Mouse (Mus musculus) MEL (cell line): ENCODE measurements around the gene Zfp652. TPM values are rescaled to one million over a fixed set of nuclear protein-coding genes. Genes with fewer than 3 reads are reported as not detected.

Experiments
- DNase-seq: peaks from one replicate; pipeline ENCODE4 v3.0.0; 2011; ENCODE audit warnings: low read depth, low spot score
- H3K27ac ChIP-seq: 2 replicates; pipeline ENCODE4 v1.5.1; 2012; ENCODE audit warnings: low read depth, mild to moderate bottlenecking, control low read depth, low read length, moderate library complexity; ENCODE audit not compliant: control insufficient read depth
- H3K27me3 ChIP-seq, 2 experiments: fragments of 150-350 bp in 1 of 2; sonication (generic) in 1 of 2; 2 replicates each; pipeline ENCODE4 v1.6.1; 2012; ENCODE audit warnings: low read length in 2 of 2, mild to moderate bottlenecking in 2 of 2, improper control_type of control experiment in 1 of 2, moderate library complexity in 1 of 2; ENCODE audit not compliant: insufficient read depth in 2 of 2, control insufficient read depth in 1 of 2
- H3K36me3 ChIP-seq, 2 experiments: 2 replicates each; pipeline ENCODE4 v1.6.1; 2012 to 2014; ENCODE audit warnings: low read length in 2 of 2, improper control_type of control experiment in 1 of 2, inconsistent platforms in 1 of 2, mild to moderate bottlenecking in 1 of 2; ENCODE audit not compliant: insufficient read depth in 2 of 2, control insufficient read depth in 1 of 2
- H3K4me1 ChIP-seq, 2 experiments: fragments of 150-350 bp in 1 of 2; sonication (generic) in 1 of 2; 2 replicates each; pipeline ENCODE4 v1.6.1; 2012; ENCODE audit warnings: low read length in 2 of 2, improper control_type of control experiment in 1 of 2, mild to moderate bottlenecking in 1 of 2; ENCODE audit not compliant: insufficient read depth in 2 of 2, control insufficient read depth in 1 of 2
- H3K4me3 ChIP-seq, 2 experiments: fragments of 150-350 bp in 1 of 2; sonication (generic) in 1 of 2; 2 replicates each; pipeline ENCODE4 v1.5.1; 2012; ENCODE audit warnings: low read depth in 2 of 2, low read length in 2 of 2, mild to moderate bottlenecking in 2 of 2, moderate library complexity in 2 of 2, control low read depth in 1 of 2, improper control_type of control experiment in 1 of 2; ENCODE audit not compliant: control insufficient read depth in 1 of 2, insufficient read depth in 1 of 2
- H3K79me2 ChIP-seq: 2 replicates; pipeline ENCODE4 v1.6.1; 2012; ENCODE audit warnings: mild to moderate bottlenecking, low read length, moderate library complexity; ENCODE audit not compliant: control insufficient read depth, poor library complexity, insufficient read depth
- H3K9ac ChIP-seq: 2 replicates; pipeline ENCODE4 v1.6.1; 2012; ENCODE audit warnings: low read depth, mild to moderate bottlenecking, control low read depth, low read length, moderate library complexity; ENCODE audit not compliant: control insufficient read depth, poor library complexity, severe bottlenecking
- H3K9me3 ChIP-seq: fragments of 150-350 bp; sonication (generic); replicated peaks from 2 replicates; pipeline ENCODE4 v1.6.1; 2012; ENCODE audit warnings: mild to moderate bottlenecking, low read length, improper control_type of control experiment, moderate library complexity; ENCODE audit not compliant: insufficient read depth
- CHD1 ChIP-seq: IDR thresholded peaks from 2 replicates; pipeline ENCODE4 v1.6.1; 2012; ENCODE audit warnings: low read depth, mild to moderate bottlenecking, inconsistent platforms, low read length, improper control_type of control experiment
- CHD2 ChIP-seq: IDR thresholded peaks from 2 replicates; pipeline ENCODE4 v1.6.1; 2011; ENCODE audit warnings: low read length, improper control_type of control experiment
- CTCF ChIP-seq, 3 experiments: IDR thresholded peaks in 2 of 3; conservative IDR thresholded peaks in 1 of 3; 2 replicates each; pipeline ENCODE4 v1.5.1; 2011 to 2012; ENCODE audit warnings: low read length in 3 of 3, low read depth in 2 of 3, mild to moderate bottlenecking in 2 of 3, improper control_type of control experiment in 1 of 3, inconsistent platforms in 1 of 3, mixed read lengths in 1 of 3, moderate library complexity in 1 of 3; ENCODE audit not compliant: control insufficient read depth in 1 of 3, insufficient read depth in 1 of 3, poor library complexity in 1 of 3, severe bottlenecking in 1 of 3
- E2F4 ChIP-seq: IDR thresholded peaks from 2 replicates; pipeline ENCODE4 v1.6.1; 2011; ENCODE audit warnings: low read depth, low read length, improper control_type of control experiment, borderline replicate concordance
- ELF1 ChIP-seq: IDR thresholded peaks from 2 replicates; pipeline ENCODE4 v1.6.1; 2014; ENCODE audit warnings: low read depth, mild to moderate bottlenecking, inconsistent platforms, low read length, improper control_type of control experiment, moderate library complexity
- EP300 ChIP-seq, 2 experiments: IDR thresholded peaks; 2 replicates each; pipeline ENCODE4 v1.6.1; 2011; ENCODE audit warnings: improper control_type of control experiment in 2 of 2, low read length in 2 of 2, low read depth in 1 of 2, mild to moderate bottlenecking in 1 of 2
- GABPA ChIP-seq: IDR thresholded peaks from 2 replicates; pipeline ENCODE4 v1.6.1; 2012; ENCODE audit warnings: low read depth, mild to moderate bottlenecking, inconsistent platforms, low read length, improper control_type of control experiment, moderate library complexity
- GATA1 ChIP-seq: IDR thresholded peaks from 2 replicates; pipeline ENCODE4 v1.6.1; 2011; ENCODE audit warnings: low read depth, low read length, improper control_type of control experiment
- KAT2A ChIP-seq: conservative IDR thresholded peaks from 2 replicates; pipeline ENCODE4 v1.6.1; 2012; ENCODE audit warnings: low read depth, low read length, improper control_type of control experiment, inconsistent platforms
- MAFK ChIP-seq: IDR thresholded peaks from 2 replicates; pipeline ENCODE4 v1.6.1; 2011; ENCODE audit warnings: low read depth, mild to moderate bottlenecking, low read length, improper control_type of control experiment, borderline replicate concordance
- MAZ ChIP-seq: IDR thresholded peaks from 2 replicates; pipeline ENCODE4 v1.6.1; 2012; ENCODE audit warnings: low read depth, mild to moderate bottlenecking, inconsistent platforms, low read length, improper control_type of control experiment
- MYB ChIP-seq: IDR thresholded peaks from 2 replicates; pipeline ENCODE4 v1.6.1; 2011; ENCODE audit warnings: mild to moderate bottlenecking, low read depth, low read length, improper control_type of control experiment
- NELFE ChIP-seq: IDR thresholded peaks from 2 replicates; pipeline ENCODE4 v1.6.1; 2011; ENCODE audit warnings: low read depth, low read length, improper control_type of control experiment
- NRF1 ChIP-seq: IDR thresholded peaks from 2 replicates; pipeline ENCODE4 v1.6.1; 2014; ENCODE audit warnings: low read depth, mild to moderate bottlenecking, inconsistent platforms, low read length, improper control_type of control experiment, moderate library complexity; ENCODE audit not compliant: poor library complexity, insufficient read depth, severe bottlenecking
- POLR2AphosphoS2 ChIP-seq: IDR thresholded peaks from 2 replicates; pipeline ENCODE4 v1.6.1; 2011; ENCODE audit warnings: low read length, improper control_type of control experiment
- POLR2AphosphoS5 ChIP-seq: IDR thresholded peaks from 2 replicates; pipeline ENCODE4 v1.6.1; 2012; ENCODE audit warnings: low read depth, borderline replicate concordance, mild to moderate bottlenecking, inconsistent platforms, low read length, moderate library complexity, mixed read lengths
- RAD21 ChIP-seq: IDR thresholded peaks from 2 replicates; pipeline ENCODE4 v1.6.1; 2011; ENCODE audit warnings: mild to moderate bottlenecking, low read depth, low read length, improper control_type of control experiment
- RCOR1 ChIP-seq: IDR thresholded peaks from 2 replicates; pipeline ENCODE4 v1.6.1; 2012; ENCODE audit warnings: low read depth, mild to moderate bottlenecking, inconsistent platforms, low read length, improper control_type of control experiment
- SIN3A ChIP-seq: IDR thresholded peaks from 2 replicates; pipeline ENCODE4 v1.6.1; 2012; ENCODE audit warnings: low read length, improper control_type of control experiment, inconsistent platforms
- SMC3 ChIP-seq: IDR thresholded peaks from 2 replicates; pipeline ENCODE4 v1.6.1; 2011; ENCODE audit warnings: low read depth, low read length, improper control_type of control experiment
- TBP ChIP-seq: IDR thresholded peaks from 2 replicates; pipeline ENCODE4 v1.8.0; 2011; ENCODE audit warnings: low read depth, low read length, improper control_type of control experiment
- UBTF ChIP-seq: IDR thresholded peaks from 2 replicates; pipeline ENCODE4 v1.6.1; 2012; ENCODE audit warnings: low read depth, mild to moderate bottlenecking, inconsistent platforms, low read length, improper control_type of control experiment, moderate library complexity, borderline replicate concordance; ENCODE audit not compliant: insufficient read depth
- USF1 ChIP-seq: IDR thresholded peaks from 2 replicates; pipeline ENCODE4 v1.6.1; 2014; ENCODE audit warnings: low read depth, mild to moderate bottlenecking, inconsistent platforms, low read length, improper control_type of control experiment, moderate library complexity
- USF2 ChIP-seq, 2 experiments: IDR thresholded peaks; 2 replicates each; pipeline ENCODE4 v1.6.1; 2011 to 2012; ENCODE audit warnings: improper control_type of control experiment in 2 of 2, low read length in 2 of 2, borderline replicate concordance in 1 of 2, inconsistent platforms in 1 of 2, low read depth in 1 of 2, mild to moderate bottlenecking in 1 of 2; ENCODE audit not compliant: insufficient read depth in 1 of 2
- ZC3H11A ChIP-seq: IDR thresholded peaks from 2 replicates; pipeline ENCODE4 v1.6.1; 2012; ENCODE audit warnings: low read depth, mild to moderate bottlenecking, inconsistent platforms, low read length, improper control_type of control experiment
- ZMIZ1 ChIP-seq: IDR thresholded peaks from 2 replicates; pipeline ENCODE4 v1.6.1; 2012; ENCODE audit warnings: low read depth, mild to moderate bottlenecking, inconsistent platforms, low read length, improper control_type of control experiment, moderate library complexity
- polyA plus RNA-seq, 2 experiments: library from polyadenylated mRNA; stranded (reverse) in 1 of 2; unstranded in 1 of 2; fragments of >175 nt in 1 of 2; fragments of >200 nt in 1 of 2; gene quantifications; 2 replicates each; pipeline versions ENCODE4 v1.2.1 to v1.2.4; 2012; ENCODE audit warnings: low replicate concordance in 2 of 2, low read depth in 1 of 2; ENCODE audit not compliant: insufficient read length in 2 of 2, insufficient read depth in 1 of 2, missing spikeins in 1 of 2
- total RNA-seq: library from RNA; depleted of rRNA; stranded (reverse); fragments of 300-350 nt; gene quantifications from 2 replicates; pipeline ENCODE4 v1.2.3, GENCODE M21; 2012

Gene Zfp652
- total and polyA plus RNA-seq, 3 experiments: 19.3 to 38.5 (median 31.8) TPM

GRCm38 (mm10) chr11:95829526-95830050 is 117.1 kb downstream of the Zfp652 start:
- H3K9me3 ChIP-seq: no peaks in the 10 kb centered on the region
- no peak overlapping the region for H3K9ac ChIP-seq
- no peak overlapping the region for H3K27ac ChIP-seq
- H3K79me2 ChIP-seq: peaks cover 2% of the 10 kb centered on the region; the same call in 1 of the 2 replicates
- TF ChIP-seq UBTF: no peak
- no peak for TF ChIP-seq NRF1
- TF ChIP-seq TBP: no peak
- TF ChIP-seq SMC3: no peak
- no peak for TF ChIP-seq KAT2A
- TF ChIP-seq ELF1: no peak
- TF ChIP-seq GATA1: no peak
- TF ChIP-seq MYB: no peak
- TF ChIP-seq SIN3A: no peak
- TF ChIP-seq CHD2: no peak
- TF ChIP-seq ZMIZ1: no peak
- TF ChIP-seq NELFE: no peak
- no peak for TF ChIP-seq RCOR1
- TF ChIP-seq USF1: no peak
- TF ChIP-seq ZC3H11A: no peak
- TF ChIP-seq CHD1: no peak
- no peak for TF ChIP-seq E2F4
- TF ChIP-seq POLR2AphosphoS2: no peak
- no peak overlapping the region for H3K4me3 ChIP-seq
- H3K4me1 ChIP-seq: peaks cover 31 to 57% of the 10 kb centered on the region in 2 experiments
- peaks cover 0 to 33% of the 10 kb centered on the region in 2 experiments; a peak in 2 of 4 replicates for H3K36me3 ChIP-seq
- H3K27me3 ChIP-seq: no peaks in the 10 kb centered on the region
- DNase-seq: no peak

- no peak overlapping the region for H3K4me3 ChIP-seq
- H3K36me3 ChIP-seq: peaks cover 0 to 29% of the 10 kb centered on the region in 2 experiments; a peak in 2 of 4 replicates
These were observed 118.2 kb downstream of the Zfp652 start for GRCm38 (mm10) chr11:95830411-95831275.

More at GRCm38 (mm10) chr11:95830411-95831275, 118.2 kb downstream of the Zfp652 start:
- H3K79me2 ChIP-seq: no peaks in the 10 kb centered on the region; the same call in 1 of the 2 replicates
- no peaks in the 10 kb centered on the region for H3K27me3 ChIP-seq
- no peak overlapping the region for H3K27ac ChIP-seq
- TF ChIP-seq USF2 (IDR thresholded peaks at IDR 0.05; ENCODE audit: borderline replicate concordance in 1 of 2, insufficient read depth in 1 of 2, low read depth in 1 of 2, low read length in 2 of 2): no peak
- no peak for TF ChIP-seq RAD21
- TF ChIP-seq ZC3H11A: no peak
- no peak for TF ChIP-seq MAFK
- no peak for TF ChIP-seq ELF1
- no peak for TF ChIP-seq GABPA
- TF ChIP-seq ZMIZ1: no peak
- TF ChIP-seq UBTF: no peak
- no peak for TF ChIP-seq NRF1
- no peak for TF ChIP-seq GATA1
- TF ChIP-seq MAZ: no peak
- TF ChIP-seq EP300 (IDR thresholded peaks at IDR 0.05; ENCODE audit: low read depth in 1 of 2, low read length in 2 of 2): no peak
- TF ChIP-seq CTCF (IDR thresholded peaks at IDR 0.05 in 2 of 3, conservative IDR thresholded peaks at IDR 0.05 in 1 of 3; ENCODE audit: control insufficient read depth in 1 of 3, insufficient read depth in 1 of 3, low read depth in 2 of 3, low read length in 3 of 3, poor library complexity in 1 of 3, severe bottlenecking in 1 of 3): no peak
- TF ChIP-seq SMC3: no peak
- TF ChIP-seq POLR2AphosphoS5: no peak
- peaks cover 26 to 55% of the 10 kb centered on the region in 2 experiments for H3K4me1 ChIP-seq
- H3K9me3 ChIP-seq: no peaks in the 10 kb centered on the region
- H3K9ac ChIP-seq: no peak overlapping the region
- DNase-seq: no peak
